Mouse (Mus musculus) forebrain, embryonic 14.5 days (tissue): ENCODE data around the gene Sept7. TPM values are rescaled to one million over a fixed set of nuclear protein-coding genes. Genes with fewer than 3 reads are reported as not detected.

Experiments
- ATAC-seq: fragments of 200-750 bp; cut with Nextera tagmentation; 2 replicates; pipeline ENCODE4 v1.8.0; 2017; ENCODE audit warnings: mild to moderate bottlenecking, moderate library complexity
- DNase-seq: peaks from one replicate; pipeline ENCODE4 v3.0.0-alpha.2; 2015; ENCODE audit warnings: low spot score
- H3K27ac ChIP-seq: fragments of 300-500 bp; sonication (generic); 2 replicates; pipeline ENCODE4 v1.5.1; 2014; ENCODE audit warnings: low read depth, mild to moderate bottlenecking, control low read depth, low read length, moderate library complexity
- H3K27me3 ChIP-seq: fragments of 300-500 bp; sonication (generic); replicated peaks from 2 replicates; pipeline ENCODE4 v1.6.1; 2014; ENCODE audit warnings: low read length, control low read depth, mixed read lengths; ENCODE audit not compliant: control insufficient read depth, insufficient read depth
- H3K36me3 ChIP-seq: fragments of 300-500 bp; sonication (generic); 2 replicates; pipeline ENCODE4 v1.6.1; 2014; ENCODE audit warnings: low read length, control low read depth; ENCODE audit not compliant: control insufficient read depth, insufficient read depth
- H3K4me1 ChIP-seq: fragments of 300-500 bp; sonication (generic); 2 replicates; pipeline ENCODE4 v1.6.1; 2014; ENCODE audit warnings: antibody characterized with exemption, low read length, control low read depth; ENCODE audit not compliant: control insufficient read depth, insufficient read depth
- H3K4me2 ChIP-seq: fragments of 300-500 bp; sonication (generic); 2 replicates; pipeline ENCODE4 v1.6.1; 2014; ENCODE audit warnings: mild to moderate bottlenecking, control low read depth, low read length
- H3K4me3 ChIP-seq: fragments of 300-500 bp; sonication (generic); 2 replicates; pipeline ENCODE4 v1.5.1; 2014; ENCODE audit warnings: low read depth, low read length, control low read depth
- H3K9ac ChIP-seq: fragments of 300-500 bp; sonication (generic); 2 replicates; pipeline ENCODE4 v1.6.1; 2014; ENCODE audit warnings: mild to moderate bottlenecking, low read length, control low read depth, moderate library complexity
- H3K9me3 ChIP-seq: fragments of 300-500 bp; sonication (generic); replicated peaks from 2 replicates; pipeline ENCODE4 v1.6.1; 2016; ENCODE audit warnings: low read length, control low read depth, mixed read lengths; ENCODE audit not compliant: control insufficient read depth
- WGBS: fragments of 180-500 bp; shearing (Covaris S2); extraction: QIAGEN DNeasy Blood & Tissue Kit; methylation state at CpG from one replicate; pipeline ENCODE4 v1.1.7; 2014; 5-methylcytosine and 5-hydroxymethylcytosine counted together
- polyA plus RNA-seq: library from polyadenylated mRNA; unstranded; fragments of >200 nt; fragmentation: Nextera tagmentation; extraction: Ambion mirVana; gene quantifications from 2 replicates; pipeline ENCODE4 v1.2.1, GENCODE M21; 2014

The Sept7 gene
- polyA plus RNA-seq, 1 experiment from 2014 or later, result 270 TPM

- Histone ChIP-seq H3K27ac (no peak overlapping the region), H3K27me3 (no peaks in the 10 kb centered on the region), H3K36me3 (no peaks in the 10 kb centered on the region), H3K4me3 (no peak overlapping the region), H3K9me3 (no peaks in the 10 kb centered on the region), H3K4me2 (no peak overlapping the region), H3K4me1 (no peaks in the 10 kb centered on the region), H3K9ac (no peak overlapping the region)
- WGBS, result 84% methylated on average over 11 of the region's 11 CpGs
- no peak for DNase-seq
- ATAC-seq, result no peak
These were observed 76.9 kb downstream of the Sept7 start for GRCm38 (mm10) chr9:25328946-25329723.

- Histone ChIP-seq H3K4me1 (no peaks in the 10 kb centered on the region), H3K36me3 (no peaks in the 10 kb centered on the region), H3K27ac (no peak overlapping the region), H3K4me2 (no peak overlapping the region), H3K9me3 (no peaks in the 10 kb centered on the region), H3K9ac (no peak overlapping the region), H3K27me3 (no peaks in the 10 kb centered on the region), H3K4me3 (no peak overlapping the region)
- ATAC-seq (no peak), DNase-seq (no peak)
- 80% methylated on average over 2 of the region's 2 CpGs for WGBS
These were observed 85.4 kb downstream of the Sept7 start for GRCm38 (mm10) chr9:25337436-25338198.

GRCm38 (mm10) chr9:25340412-25340811 is 88.2 kb downstream of the Sept7 start:
- no peak overlapping the region for H3K4me3 ChIP-seq
- no peak overlapping the region for H3K4me2 ChIP-seq
- no peaks in the 10 kb centered on the region for H3K36me3 ChIP-seq
- H3K4me1 ChIP-seq, result no peaks in the 10 kb centered on the region
- ATAC-seq (no peak), DNase-seq (no peak)
- no peaks in the 10 kb centered on the region for H3K9me3 ChIP-seq
- 88% methylated on average over 1 of the region's 1 CpGs for WGBS
- no peak overlapping the region for H3K9ac ChIP-seq
- H3K27ac ChIP-seq, result no peak overlapping the region
- no peaks in the 10 kb centered on the region for H3K27me3 ChIP-seq

GRCm38 (mm10) chr9:25353775-25354174 is 101.5 kb downstream of the Sept7 start:
- 68% methylated on average over 1 of the region's 1 CpGs for WGBS
- H3K4me1 ChIP-seq, result no peaks in the 10 kb centered on the region
- H3K4me2 ChIP-seq, result no peak overlapping the region

GRCm38 (mm10) chr9:25355806-25356205 is 103.6 kb downstream of the Sept7 start:
- Histone ChIP-seq H3K36me3 (no peaks in the 10 kb centered on the region), H3K27me3 (no peaks in the 10 kb centered on the region), H3K4me2 (no peak overlapping the region), H3K4me3 (no peak overlapping the region), H3K9ac (no peak overlapping the region), H3K9me3 (no peaks in the 10 kb centered on the region), H3K27ac (no peak overlapping the region; the same call in 1 of the 2 replicates), H3K4me1 (no peaks in the 10 kb centered on the region)
- ATAC-seq (peak; percentile 37), DNase-seq (peak; percentile 7)
- 81% methylated on average over 11 of the region's 11 CpGs for WGBS

More at GRCm38 (mm10) chr9:25353775-25354174, 101.5 kb downstream of the Sept7 start:
- no peaks in the 10 kb centered on the region for H3K36me3 ChIP-seq
- no peak overlapping the region for H3K9ac ChIP-seq
- H3K4me3 ChIP-seq, result no peak overlapping the region
- no peaks in the 10 kb centered on the region for H3K27me3 ChIP-seq
- peak; percentile 7 for DNase-seq
- H3K9me3 ChIP-seq, result no peaks in the 10 kb centered on the region
- no peak overlapping the region for H3K27ac ChIP-seq
- ATAC-seq, result no peak

GRCm38 (mm10) chr9:25357589-25357988 is 105.3 kb downstream of the Sept7 start:
- WGBS, result 95% methylated on average over 12 of the region's 12 CpGs
- no peak for ATAC-seq
- no peak for DNase-seq

GRCm38 (mm10) chr9:25358018-25358417 is 105.8 kb downstream of the Sept7 start:
- no peaks in the 10 kb centered on the region for H3K4me1 ChIP-seq

More at GRCm38 (mm10) chr9:25357589-25357988, 105.3 kb downstream of the Sept7 start:
- H3K4me2 ChIP-seq, result no peak overlapping the region
- no peak overlapping the region for H3K9ac ChIP-seq
- H3K36me3 ChIP-seq, result no peaks in the 10 kb centered on the region
- no peaks in the 10 kb centered on the region for H3K4me1 ChIP-seq
- no peak overlapping the region for H3K27ac ChIP-seq
- no peaks in the 10 kb centered on the region for H3K27me3 ChIP-seq
- no peaks in the 10 kb centered on the region for H3K9me3 ChIP-seq
- H3K4me3 ChIP-seq, result no peak overlapping the region

More at GRCm38 (mm10) chr9:25358018-25358417, 105.8 kb downstream of the Sept7 start:
- Histone ChIP-seq H3K4me3 (no peak overlapping the region), H3K27ac (no peak overlapping the region), H3K9me3 (no peaks in the 10 kb centered on the region), H3K27me3 (no peaks in the 10 kb centered on the region), H3K9ac (no peak overlapping the region), H3K4me2 (no peak overlapping the region), H3K36me3 (no peaks in the 10 kb centered on the region)
- WGBS, result 43% methylated on average over 5 of the region's 5 CpGs
- no peak for ATAC-seq
- DNase-seq, result no peak
